Mouse (Mus musculus) liver, embryonic 14.5 days (tissue): ENCODE results near the gene Samd9l. TPM values are rescaled to one million over a fixed set of nuclear protein-coding genes. Genes with fewer than 3 reads are reported as not detected.
"Not testable (repeated sequence)": the region's sequence is repeated elsewhere in the genome, so short reads cannot be mapped to it uniquely, and the experiment has no call there.

Experiments
- ATAC-seq: fragments of 200-750 bp; cut with Nextera tagmentation; 2 replicates; pipeline ENCODE4 v1.8.0; 2017; ENCODE audit warnings: moderate number of reproducible peaks, mild to moderate bottlenecking, moderate library complexity; ENCODE audit not compliant: insufficient read depth
- DNase-seq, 3 experiments: peaks; one replicate each; pipeline ENCODE4 v3.0.0-alpha.2; 2012 to 2013; ENCODE audit warnings: low read depth in 3 of 3, low spot score in 3 of 3
- H3K27ac ChIP-seq: fragments of 300-500 bp; sonication (generic); 2 replicates; pipeline ENCODE4 v1.5.1; 2014; ENCODE audit warnings: moderate library complexity, mild to moderate bottlenecking, control low read depth, inconsistent platforms
- H3K27me3 ChIP-seq: fragments of 300-500 bp; sonication (generic); 2 replicates; pipeline ENCODE4 v1.6.1; 2014; ENCODE audit warnings: mild to moderate bottlenecking, low read length, moderate library complexity; ENCODE audit not compliant: control insufficient read depth, insufficient read depth
- H3K36me3 ChIP-seq: fragments of 300-500 bp; sonication (generic); replicated peaks from 2 replicates; pipeline ENCODE4 v1.6.1; 2014; ENCODE audit warnings: low read depth; ENCODE audit not compliant: control insufficient read depth, insufficient read depth
- H3K4me1 ChIP-seq, 2 experiments: fragments of 200-500 bp in 1 of 2; fragments of 300-500 bp in 1 of 2; sonication (generic) in 1 of 2; replicated peaks; 2 replicates each; pipeline ENCODE4 v1.6.1; 2012 to 2014; ENCODE audit warnings: antibody characterized with exemption in 1 of 2, inconsistent platforms in 1 of 2, low read length in 1 of 2; ENCODE audit not compliant: control insufficient read depth in 2 of 2, insufficient read depth in 2 of 2
- H3K4me2 ChIP-seq: fragments of 300-500 bp; sonication (generic); 2 replicates; pipeline ENCODE4 v1.6.1; 2014; ENCODE audit warnings: low read depth, mild to moderate bottlenecking, control low read depth, moderate library complexity
- H3K4me3 ChIP-seq, 2 experiments: fragments of 200-500 bp in 1 of 2; fragments of 300-500 bp in 1 of 2; sonication (generic) in 1 of 2; 2 replicates each; pipeline ENCODE4 v1.5.1; 2012 to 2014; ENCODE audit warnings: low read depth in 2 of 2, low read length in 2 of 2, mild to moderate bottlenecking in 2 of 2, control low read depth in 1 of 2, inconsistent platforms in 1 of 2, moderate library complexity in 1 of 2; ENCODE audit not compliant: insufficient read depth in 1 of 2
- H3K9ac ChIP-seq: fragments of 300-500 bp; sonication (generic); replicated peaks from 2 replicates; pipeline ENCODE4 v1.6.1; 2014; ENCODE audit warnings: mild to moderate bottlenecking, control low read depth, moderate library complexity
- H3K9me3 ChIP-seq: fragments of 300-500 bp; sonication (generic); 2 replicates; pipeline ENCODE4 v1.6.1; 2016; ENCODE audit warnings: low read length, mixed read lengths; ENCODE audit not compliant: control insufficient read depth
- CTCF ChIP-seq: IDR thresholded peaks from 2 replicates; pipeline ENCODE4 v1.5.1; 2016; ENCODE audit warnings: antibody characterized with exemption, low read depth, control low read depth
- EP300 ChIP-seq: IDR thresholded peaks from 2 replicates; pipeline ENCODE4 v1.6.1; 2016; ENCODE audit warnings: antibody characterized with exemption, low read depth
- WGBS: fragments of 180-500 bp; shearing (Covaris S2); extraction: QIAGEN DNeasy Blood & Tissue Kit; methylation state at CpG from one replicate; pipeline ENCODE4 v1.1.7; 2014; ENCODE audit not compliant: insufficient replicate concordance; 5-methylcytosine and 5-hydroxymethylcytosine counted together
- polyA plus RNA-seq, 2 experiments: library from polyadenylated mRNA; depleted of rRNA in 1 of 2; stranded (reverse) in 1 of 2; unstranded in 1 of 2; fragments of >200 nt; fragmentation: Nextera tagmentation in 1 of 2; extraction: Ambion mirVana in 1 of 2; gene quantifications; 2 replicates each; pipeline versions ENCODE4 v1.2.1 to v1.2.3; 2012 to 2014

Samd9l gene
- polyA plus RNA-seq, 2 experiments, result 1.5 to 3.7 TPM

- no peak for DNase-seq
- H3K9me3 ChIP-seq, result no peaks in the 10 kb centered on the region
- no peak overlapping the region for H3K4me3 ChIP-seq
- ATAC-seq, result no peak
- H3K36me3 ChIP-seq, result no peaks in the 10 kb centered on the region
- WGBS, result 52% methylated on average over 1 of the region's 1 CpGs
- TF ChIP-seq EP300, result no peak
- no peak for TF ChIP-seq CTCF
- no peaks in the 10 kb centered on the region; a peak in 1 of 4 replicates for H3K4me1 ChIP-seq
- H3K27ac ChIP-seq, result no peak overlapping the region
- no peak overlapping the region for H3K4me2 ChIP-seq
- H3K27me3 ChIP-seq, result no peaks in the 10 kb centered on the region
- no peak overlapping the region for H3K9ac ChIP-seq
These were observed 27.7 kb upstream of the Samd9l start for GRCm38 (mm10) chr6:3427047-3427446.

GRCm38 (mm10) chr6:3425333-3425732 lies 26.0 kb upstream of the Samd9l start:
- H3K4me1 ChIP-seq, DNase-seq, H3K27ac ChIP-seq, H3K27me3 ChIP-seq, H3K4me3 ChIP-seq, H3K9me3 ChIP-seq, H3K4me2 ChIP-seq, H3K9ac ChIP-seq, H3K36me3 ChIP-seq: not testable (repeated sequence)
- peak; percentile 33; the same call in 1 of the 2 replicates for ATAC-seq

- not testable (repeated sequence) for H3K9ac ChIP-seq, H3K4me1 ChIP-seq, DNase-seq
These were observed 25.4 kb upstream of the Samd9l start for GRCm38 (mm10) chr6:3424613-3425277.

GRCm38 (mm10) chr6:3397182-3397906 lies 2.0 kb downstream of the Samd9l start:
- WGBS, result 65% methylated on average over 3 of the region's 7 CpGs
- not testable (repeated sequence) for H3K36me3 ChIP-seq, H3K27ac ChIP-seq, H3K27me3 ChIP-seq, ATAC-seq, H3K4me1 ChIP-seq, H3K4me2 ChIP-seq, H3K9me3 ChIP-seq, H3K9ac ChIP-seq, H3K4me3 ChIP-seq, DNase-seq

More at GRCm38 (mm10) chr6:3424613-3425277, 25.4 kb upstream of the Samd9l start:
- not testable (repeated sequence) for H3K27me3 ChIP-seq, H3K36me3 ChIP-seq, H3K9me3 ChIP-seq, H3K4me2 ChIP-seq, H3K27ac ChIP-seq, H3K4me3 ChIP-seq
- peak; percentile 21; the same call in 1 of the 2 replicates for ATAC-seq
- 0% methylated on average over 1 of the region's 4 CpGs for WGBS

GRCm38 (mm10) chr6:3395921-3396611 lies 3.3 kb downstream of the Samd9l start:
- H3K4me1 ChIP-seq, H3K27me3 ChIP-seq, H3K4me3 ChIP-seq, DNase-seq, ATAC-seq, H3K36me3 ChIP-seq, H3K4me2 ChIP-seq, H3K9ac ChIP-seq, H3K27ac ChIP-seq, H3K9me3 ChIP-seq: not testable (repeated sequence)
- 57% methylated on average over 4 of the region's 4 CpGs for WGBS
